Mouse (Mus musculus) ES-E14 (cell line): ENCODE data around the gene Mrtfb. TPM values are rescaled to one million over a fixed set of nuclear protein-coding genes. Genes with fewer than 3 reads are reported as not detected.
A peak's percentile ranks its signal among the peaks of the same experiment; 100 is the strongest.

ENCODE experiments used
- DNase-seq: peaks from one replicate; pipeline ENCODE4 v3.0.0-alpha.2; 2013; ENCODE audit warnings: low read depth, low spot score
- H3K27ac ChIP-seq: 2 replicates; pipeline ENCODE4 v1.5.1; 2012; ENCODE audit warnings: low read depth, mild to moderate bottlenecking, low read length, moderate library complexity, mixed read lengths; ENCODE audit not compliant: poor library complexity, insufficient read depth, severe bottlenecking
- H3K36me3 ChIP-seq: 2 replicates; pipeline ENCODE4 v1.6.1; 2012; ENCODE audit warnings: mild to moderate bottlenecking, low read length, moderate library complexity, mixed read lengths; ENCODE audit not compliant: control insufficient read depth, poor library complexity, insufficient read depth, severe bottlenecking
- H3K4me1 ChIP-seq, 2 experiments: fragments of 150-350 bp in 1 of 2; sonication (generic) in 1 of 2; 2 replicates each; pipeline ENCODE4 v1.6.1; 2012; ENCODE audit warnings: low read length in 2 of 2, mild to moderate bottlenecking in 1 of 2, mixed read lengths in 1 of 2; ENCODE audit not compliant: control insufficient read depth in 2 of 2, insufficient read depth in 2 of 2, poor library complexity in 1 of 2
- H3K4me3 ChIP-seq, 2 experiments: fragments of 150-350 bp in 1 of 2; sonication (generic) in 1 of 2; 2 replicates each; pipeline ENCODE4 v1.5.1; 2012; ENCODE audit warnings: low read length in 2 of 2, low read depth in 1 of 2, mild to moderate bottlenecking in 1 of 2, mixed read lengths in 1 of 2; ENCODE audit not compliant: insufficient read depth in 1 of 2, poor library complexity in 1 of 2, severe bottlenecking in 1 of 2
- H3K9ac ChIP-seq: 2 replicates; pipeline ENCODE4 v1.6.1; 2012; ENCODE audit warnings: low read depth, mild to moderate bottlenecking, low read length, mixed read lengths; ENCODE audit not compliant: poor library complexity, insufficient read depth, severe bottlenecking
- H3K9me3 ChIP-seq: fragments of 150-350 bp; sonication (generic); 2 replicates; pipeline ENCODE4 v1.6.1; 2012; ENCODE audit warnings: low read depth, mild to moderate bottlenecking, low read length; ENCODE audit not compliant: control insufficient read depth, insufficient read depth
- CHD2 ChIP-seq: IDR thresholded peaks from 2 replicates; pipeline ENCODE4 v1.6.1; 2014; ENCODE audit warnings: mild to moderate bottlenecking, low read depth, low read length, inconsistent platforms
- HCFC1 ChIP-seq: IDR thresholded peaks from 2 replicates; pipeline ENCODE4 v1.6.1; 2012; ENCODE audit warnings: low read length, inconsistent platforms, borderline replicate concordance; ENCODE audit not compliant: insufficient read depth
- MAFK ChIP-seq: IDR thresholded peaks from 2 replicates; pipeline ENCODE4 v1.6.1; 2014; ENCODE audit warnings: mild to moderate bottlenecking, low read depth, low read length, inconsistent platforms; ENCODE audit not compliant: insufficient read depth
- ZC3H11A ChIP-seq: IDR thresholded peaks from 2 replicates; pipeline ENCODE4 v1.6.1; 2012; ENCODE audit warnings: low read depth, mild to moderate bottlenecking, inconsistent platforms, low read length, borderline replicate concordance
- ZNF384 ChIP-seq: IDR thresholded peaks from 2 replicates; pipeline ENCODE4 v1.6.1; 2012; ENCODE audit warnings: low read depth, low read length, inconsistent platforms
- in situ Hi-C, 2 experiments: fragments of 600-800 bp; cut with MboI; formaldehyde crosslinking; loops; one replicate each; pipeline ENCODE4 v1.15.1; 2025; ENCODE audit warnings: low sequenced_read_pairs in 2 of 2, inconsistent platforms in 1 of 2; ENCODE audit not compliant: unreplicated experiment in 2 of 2
- total RNA-seq: library from RNA; depleted of rRNA; stranded (reverse); fragments of 300-350 nt; gene quantifications from 2 replicates; pipeline ENCODE4 v1.2.3, GENCODE M21; 2012

Gene Mrtfb
- total RNA-seq, 1 experiment: 9.6 TPM

- H3K4me1 ChIP-seq: peaks cover 0 to 9% of the 10 kb centered on the region in 2 experiments; a peak in 2 of 4 replicates
- no peak for DNase-seq
- no peaks in the 10 kb centered on the region for H3K9me3 ChIP-seq
- no peak overlapping the region for H3K27ac ChIP-seq
- TF ChIP-seq ZC3H11A (no peak), MAFK (no peak), HCFC1 (no peak), CHD2 (no peak), ZNF384 (no peak)
- peak overlapping the region; percentile 69 to 74 for H3K4me3 ChIP-seq
- in situ Hi-C loops: no loop called here
- H3K36me3 ChIP-seq: no peaks in the 10 kb centered on the region
- peak overlapping the region; percentile 69 for H3K9ac ChIP-seq
These were observed 191.9 kb downstream of the Mrtfb start for GRCm38 (mm10) chr16:13448051-13448705.

- no peak for TF ChIP-seq ZC3H11A
- TF ChIP-seq CHD2: no peak
- no peak for TF ChIP-seq MAFK
- no peak for TF ChIP-seq ZNF384
- no peak for TF ChIP-seq HCFC1
- Histone ChIP-seq H3K9me3 (no peaks in the 10 kb centered on the region), H3K27ac (no peak overlapping the region), H3K4me1 (peaks cover 0 to 9% of the 10 kb centered on the region in 2 experiments; a peak in 2 of 4 replicates), H3K4me3 (peak overlapping the region; percentile 69 to 74), H3K9ac (0 out of 2 replicates have a peak overlapping the region, but pooled peaks have one; percentile 35), H3K36me3 (no peaks in the 10 kb centered on the region)
- in situ Hi-C loops: no loop called here
- no peak for DNase-seq
These were observed 192.4 kb downstream of the Mrtfb start for GRCm38 (mm10) chr16:13448706-13449090.

GRCm38 (mm10) chr16:13449491-13449890, 193.2 kb downstream of the Mrtfb start:
- no peak for DNase-seq
- Histone ChIP-seq H3K9me3 (no peaks in the 10 kb centered on the region), H3K27ac (no peak overlapping the region), H3K36me3 (no peaks in the 10 kb centered on the region), H3K9ac (no peak overlapping the region), H3K4me3 (no peak overlapping the region), H3K4me1 (peaks cover 0 to 9% of the 10 kb centered on the region in 2 experiments; a peak in 2 of 4 replicates)
- in situ Hi-C loops: no loop called here
- no peak for TF ChIP-seq ZC3H11A
- TF ChIP-seq CHD2: no peak
- TF ChIP-seq HCFC1: no peak
- no peak for TF ChIP-seq ZNF384
- no peak for TF ChIP-seq MAFK

GRCm38 (mm10) chr16:13450831-13451230, 194.6 kb downstream of the Mrtfb start:
- in situ Hi-C loops: no loop called here
- Histone ChIP-seq H3K9me3 (no peaks in the 10 kb centered on the region), H3K27ac (no peak overlapping the region), H3K36me3 (no peaks in the 10 kb centered on the region), H3K4me1 (peaks cover 0 to 9% of the 10 kb centered on the region in 2 experiments; a peak in 2 of 4 replicates), H3K9ac (no peak overlapping the region), H3K4me3 (no peak overlapping the region)
- TF ChIP-seq MAFK (no peak), ZC3H11A (no peak), HCFC1 (no peak), CHD2 (no peak), ZNF384 (no peak)
- no peak for DNase-seq
